Mouse (Mus musculus): ENCODE results near the gene Uchl3.

- TF ChIP-seq CTCF (conservative IDR thresholded peaks at IDR 0.05; ENCODE audit: insufficient read depth, insufficient read length, low read depth, low read length) (no peak), POLR2A (IDR thresholded peaks at IDR 0.05; ENCODE audit: low read depth, low read length) (no peak)
Measured at GRCm38 (mm10) chr14:101610701-101611100, 43.1 kb upstream of the Uchl3 start.

Data from kidney, adult 2 months (tissue).